Mouse (Mus musculus) brown adipose tissue, adult 24 weeks (tissue): Measurements from ENCODE around the gene Prg2. TPM values are rescaled to one million over a fixed set of nuclear protein-coding genes. Genes with fewer than 3 reads are reported as not detected.
A peak's percentile ranks its signal among the peaks of the same experiment; 100 is the strongest.

Source experiments
- H3K27ac ChIP-seq: fragments of 200-500 bp; replicated peaks from 2 replicates; pipeline ENCODE4 v1.5.1; 2012; ENCODE audit warnings: low read depth, mild to moderate bottlenecking, low read length
- H3K4me1 ChIP-seq: fragments of 200-500 bp; 2 replicates; pipeline ENCODE4 v1.6.1; 2012; ENCODE audit warnings: low read length, mixed read lengths; ENCODE audit not compliant: control insufficient read depth, insufficient read depth, insufficient read length
- H3K4me3 ChIP-seq: fragments of 200-500 bp; 2 replicates; pipeline ENCODE4 v1.5.1; 2012; ENCODE audit warnings: low read depth, mild to moderate bottlenecking, low read length, moderate library complexity; ENCODE audit not compliant: insufficient read depth
- polyA plus RNA-seq: library from polyadenylated mRNA; stranded (reverse); fragments of >200 nt; gene quantifications from 2 replicates; pipeline ENCODE4 v1.2.4, GENCODE M21; 2012; ENCODE audit not compliant: missing spikeins, insufficient read depth, insufficient read length

Prg2 gene
- polyA plus RNA-seq, 1 experiment, result not detected

DNA sequence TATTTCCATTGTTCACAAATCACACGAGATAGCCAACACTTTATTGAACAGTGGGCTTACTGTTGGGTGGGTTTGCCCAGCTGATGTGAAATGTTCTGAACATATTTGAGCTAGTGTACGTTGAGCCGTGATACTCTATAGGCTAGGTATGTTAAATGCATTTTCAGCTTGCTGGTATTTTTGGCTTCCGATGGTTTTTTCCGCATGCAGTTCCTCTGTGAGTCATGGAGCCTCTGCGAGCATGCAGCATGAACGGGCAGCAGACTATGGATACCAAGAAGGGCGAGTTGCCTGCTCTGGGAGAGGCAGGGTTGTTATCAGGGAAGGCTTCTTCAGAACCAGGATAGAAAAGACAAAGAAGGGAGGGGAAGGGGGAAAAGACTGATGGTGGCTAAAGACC lies 29.2 kb upstream of the Prg2 start:
- Histone ChIP-seq H3K4me3 (no peak overlapping the region), H3K27ac (no peak overlapping the region), H3K4me1 (no peaks in the 10 kb centered on the region; the same call in 1 of the 2 replicates)

DNA sequence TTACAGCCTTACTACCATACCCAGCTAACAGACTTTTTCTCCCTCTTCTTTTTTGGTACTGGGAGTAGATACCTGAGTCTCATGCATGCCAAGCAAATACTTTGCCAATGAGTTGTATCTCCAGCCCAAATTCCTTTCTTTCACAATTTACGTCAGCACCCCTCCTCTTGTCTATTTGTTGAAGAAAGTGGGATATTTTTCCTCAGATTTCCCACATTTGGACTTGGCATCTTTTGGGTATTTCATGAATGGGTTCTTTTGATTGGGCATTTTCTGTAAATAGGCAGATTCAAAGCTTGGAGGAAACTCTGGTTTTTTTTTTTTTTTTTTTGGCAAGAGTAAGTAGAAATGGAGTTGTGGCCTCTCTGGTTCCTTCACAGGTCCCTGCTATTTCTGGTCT lies 28.0 kb upstream of the Prg2 start:
- Histone ChIP-seq H3K4me3 (no peak overlapping the region), H3K4me1 (no peaks in the 10 kb centered on the region; the same call in 1 of the 2 replicates), H3K27ac (no peak overlapping the region)

DNA sequence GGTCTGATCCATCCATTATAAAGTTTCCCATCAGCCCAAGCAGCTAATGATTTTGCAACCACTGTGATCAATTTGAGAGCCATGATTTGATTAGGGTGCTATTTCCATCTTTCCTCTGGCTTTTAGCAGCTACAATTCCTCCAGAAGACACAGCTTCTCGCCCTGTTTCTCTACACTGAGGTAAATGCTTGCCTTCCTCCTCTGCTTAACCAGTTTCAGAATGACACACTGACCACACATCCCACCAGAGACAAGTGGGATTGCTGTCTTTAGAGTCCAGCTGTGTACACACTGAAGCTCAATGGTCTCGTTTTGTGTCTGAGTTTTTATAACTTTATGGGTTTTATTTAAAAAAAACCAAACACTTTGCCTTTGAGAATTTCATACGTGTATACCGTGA lies 27.6 kb upstream of the Prg2 start:
- H3K27ac ChIP-seq, result no peak overlapping the region
- no peaks in the 10 kb centered on the region; the same call in 1 of the 2 replicates for H3K4me1 ChIP-seq
- H3K4me3 ChIP-seq, result no peak overlapping the region

DNA sequence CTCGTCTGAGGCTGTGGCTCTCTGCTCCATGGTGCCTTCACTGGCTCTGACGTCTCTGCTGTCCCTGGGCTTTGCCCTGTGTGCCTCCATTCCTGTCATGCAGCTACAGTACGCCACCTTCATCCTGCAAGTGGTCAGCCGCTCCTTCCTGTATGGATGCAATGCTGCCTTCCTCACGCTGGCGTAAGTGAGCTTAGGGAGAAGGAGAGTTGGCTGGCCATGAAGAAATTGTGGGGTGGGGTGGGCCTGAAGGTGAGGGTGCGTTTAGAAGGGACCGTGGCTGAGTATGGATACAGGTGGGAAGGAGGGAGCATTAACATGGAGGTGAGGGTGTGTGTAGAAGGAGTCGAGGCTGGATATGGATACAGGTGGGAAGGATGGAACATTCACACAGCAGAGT lies 24.8 kb upstream of the Prg2 start:
- no peak overlapping the region for H3K27ac ChIP-seq
- H3K4me3 ChIP-seq, result no peak overlapping the region
- H3K4me1 ChIP-seq, result no peaks in the 10 kb centered on the region

DNA sequence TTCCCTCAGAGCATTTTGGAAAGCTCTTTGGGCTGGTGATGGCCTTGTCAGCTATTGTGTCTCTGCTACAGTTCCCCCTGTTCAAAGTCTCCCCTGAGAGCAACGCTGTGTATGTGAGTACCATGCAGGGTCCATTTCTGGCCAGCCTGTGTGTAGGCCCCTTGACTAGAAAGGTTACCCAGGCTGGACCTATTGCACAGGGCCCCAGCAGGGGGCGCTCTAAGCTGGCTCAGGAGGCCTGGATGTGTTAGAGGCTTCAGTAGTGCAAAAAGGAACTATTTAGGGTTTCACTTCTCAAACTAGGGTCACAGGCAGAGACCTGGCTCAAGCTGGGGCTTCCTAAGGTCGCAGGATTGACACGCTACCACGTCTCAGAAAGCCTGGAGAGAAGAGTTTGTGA lies 24.0 kb upstream of the Prg2 start:
- Histone ChIP-seq H3K4me3 (no peak overlapping the region), H3K27ac (no peak overlapping the region), H3K4me1 (no peaks in the 10 kb centered on the region)

DNA sequence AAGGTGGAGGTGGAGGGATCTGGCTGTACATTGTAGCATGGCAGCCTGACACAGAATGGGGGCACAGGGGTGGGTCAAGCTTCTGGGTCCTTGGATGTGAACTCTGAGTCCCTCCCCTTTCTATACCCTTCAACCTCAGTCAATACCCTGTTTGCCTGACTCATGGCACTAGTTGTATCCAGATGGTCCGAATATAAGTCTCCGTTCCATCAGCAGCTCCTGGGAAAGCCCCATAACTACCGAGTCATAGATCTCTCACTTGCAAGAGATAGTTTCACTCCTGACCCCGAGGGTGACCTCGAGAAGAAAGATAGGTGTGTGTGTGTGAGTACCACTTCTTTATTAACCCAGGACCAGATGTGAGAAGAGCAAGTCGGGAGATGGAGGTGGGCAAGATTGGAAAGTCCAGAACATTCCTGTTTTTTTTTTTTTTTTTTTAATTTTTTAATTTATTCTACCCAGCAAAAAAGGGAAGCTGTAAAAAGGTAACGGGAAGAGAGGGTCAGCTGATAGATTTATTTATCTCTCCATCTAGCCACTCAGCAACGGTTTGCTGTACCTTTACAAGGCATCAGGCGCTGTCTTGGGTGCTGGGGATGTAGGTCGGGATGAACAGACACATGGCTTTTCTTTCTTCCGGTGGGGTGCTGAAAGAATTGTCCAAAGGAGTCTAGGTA lies 21.5 kb upstream of the Prg2 start:
- Histone ChIP-seq H3K4me1 (no peaks in the 10 kb centered on the region), H3K4me3 (no peak overlapping the region), H3K27ac (no peak overlapping the region)

DNA sequence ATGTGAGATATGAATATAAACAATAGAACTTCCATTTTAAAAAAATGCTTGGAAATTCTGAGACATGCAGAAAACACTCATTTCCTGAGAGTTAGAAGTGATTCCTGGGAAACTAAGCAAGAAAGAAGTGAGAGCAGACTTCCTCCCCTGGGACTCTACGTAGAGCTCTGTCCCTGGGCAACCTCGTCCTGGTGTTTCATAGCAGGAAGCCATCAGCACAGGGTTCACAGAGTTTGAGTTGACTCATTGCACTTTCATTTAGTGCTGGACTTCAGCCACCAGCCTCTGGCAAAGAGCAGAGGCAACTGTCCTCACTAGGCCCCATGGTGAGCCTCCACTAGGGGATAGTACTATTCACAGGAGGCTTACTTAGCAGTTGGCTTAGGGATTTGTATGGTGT lies 19.0 kb upstream of the Prg2 start:
- Histone ChIP-seq H3K27ac (no peak overlapping the region), H3K4me1 (no peaks in the 10 kb centered on the region), H3K4me3 (no peak overlapping the region)

DNA sequence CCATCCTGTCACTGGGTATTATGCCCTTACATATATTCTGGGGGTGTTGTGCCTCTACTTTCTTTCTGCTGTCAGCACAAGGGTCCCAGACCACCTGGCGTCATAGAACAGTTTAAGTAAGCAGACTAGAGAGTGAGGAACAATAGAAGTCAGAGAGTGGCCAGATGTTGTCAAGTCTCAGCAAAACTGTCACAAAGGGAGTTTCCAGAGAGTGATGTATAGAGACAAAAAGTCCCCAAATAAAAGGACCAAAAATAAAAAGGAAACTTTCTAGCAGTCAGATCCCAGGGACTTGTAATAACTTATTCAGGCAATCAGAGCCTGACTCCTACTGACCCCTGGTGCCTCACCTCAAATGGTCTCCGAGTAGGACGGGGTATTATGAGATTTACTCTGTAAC lies 18.4 kb upstream of the Prg2 start:
- Histone ChIP-seq H3K4me1 (no peaks in the 10 kb centered on the region), H3K4me3 (no peak overlapping the region), H3K27ac (peak overlapping the region; percentile 44)

DNA sequence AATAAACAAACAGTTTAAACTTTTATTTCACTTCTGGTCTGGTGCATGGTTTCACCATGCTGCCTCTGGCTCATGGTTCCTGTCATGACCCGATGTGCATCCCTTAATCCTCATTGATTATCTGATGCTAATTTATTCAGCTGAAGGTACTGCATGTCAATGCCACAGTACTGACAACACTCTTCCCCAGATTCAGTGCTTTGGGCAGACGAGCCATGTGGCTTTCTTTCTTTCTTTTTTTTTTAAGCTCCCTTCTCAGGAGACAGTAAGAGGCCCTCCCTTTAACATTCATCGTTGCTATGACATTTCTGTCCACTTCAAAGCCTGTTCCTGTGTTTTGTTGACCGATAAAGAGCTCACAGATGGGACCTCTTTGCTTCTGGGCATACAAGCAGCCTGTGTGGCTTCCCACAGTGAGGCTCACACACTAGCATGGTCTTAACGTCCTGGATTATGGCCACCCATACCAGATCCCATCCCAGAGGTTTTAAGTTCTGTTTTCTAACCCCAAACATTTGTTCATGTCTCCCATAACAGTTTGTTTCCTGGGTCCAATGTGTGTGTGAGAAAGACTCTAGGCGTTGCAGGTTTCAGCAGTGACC lies 17.3 kb upstream of the Prg2 start:
- H3K4me3 ChIP-seq, result no peak overlapping the region
- H3K27ac ChIP-seq, result no peak overlapping the region
- no peaks in the 10 kb centered on the region for H3K4me1 ChIP-seq

DNA sequence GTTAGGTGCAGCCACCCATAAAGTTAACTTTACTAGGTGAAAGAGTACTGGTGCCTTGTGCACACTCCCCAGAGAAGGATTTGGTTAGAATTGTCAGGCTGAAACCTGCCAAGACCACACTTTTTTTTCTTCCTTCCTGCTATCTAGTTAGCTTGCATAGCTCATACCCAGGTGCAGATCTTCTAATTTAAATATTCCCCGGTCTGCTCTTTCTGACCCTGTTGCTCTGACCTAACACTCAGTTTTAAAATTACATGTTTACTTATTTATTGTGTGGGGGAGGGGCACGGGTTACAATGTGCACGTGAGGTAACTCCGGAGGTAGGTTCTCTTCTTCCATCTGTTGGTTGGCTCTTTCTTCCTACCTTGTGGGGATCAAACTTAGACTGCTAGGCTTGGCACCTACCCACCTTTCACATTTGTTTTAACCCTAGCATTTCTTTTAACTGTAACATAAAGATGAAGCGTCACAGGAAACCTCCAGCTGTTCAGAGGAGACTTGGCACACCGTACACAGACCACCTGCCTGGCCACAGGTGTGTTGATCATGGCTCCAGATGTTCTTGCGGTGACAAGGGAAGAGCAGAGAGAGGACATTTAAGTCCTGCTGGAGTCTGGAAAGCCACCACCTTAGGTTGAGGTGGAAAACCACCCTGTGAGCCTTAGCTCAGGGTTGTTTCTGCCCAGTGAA lies 16.0 kb upstream of the Prg2 start:
- no peak overlapping the region for H3K27ac ChIP-seq
- H3K4me3 ChIP-seq, result no peak overlapping the region

DNA sequence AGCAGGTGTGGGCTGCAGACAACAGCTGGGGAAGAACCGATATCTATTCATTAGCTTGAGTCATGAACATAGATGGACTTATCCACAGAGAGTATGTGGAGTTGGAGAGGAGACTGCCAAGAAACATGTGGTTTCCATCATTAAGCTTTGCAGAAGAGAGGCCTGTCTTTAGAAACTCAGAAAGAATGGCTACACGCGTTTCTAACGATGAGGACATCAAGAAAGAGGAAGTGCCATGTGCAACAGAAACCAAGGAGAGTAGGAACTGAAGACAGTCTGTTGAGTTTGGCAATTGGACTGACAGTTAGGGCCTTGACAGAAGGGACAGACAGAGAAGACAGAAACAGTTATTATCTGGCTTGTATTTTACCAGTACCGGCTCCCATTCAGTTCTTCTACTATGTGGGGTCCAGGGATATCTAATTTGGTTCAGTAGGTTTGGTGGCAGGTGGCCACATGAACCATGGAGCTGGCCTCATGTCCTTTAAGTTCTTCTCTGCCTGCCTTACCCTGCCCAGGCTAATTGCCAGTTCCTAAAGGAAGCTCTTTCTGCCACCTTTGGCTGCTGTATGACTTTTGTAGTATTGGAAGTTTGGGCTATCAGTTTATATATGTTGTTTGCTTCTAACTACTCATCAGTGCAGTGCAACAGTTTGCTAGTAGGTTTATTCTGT lies 12.8 kb upstream of the Prg2 start:
- H3K4me3 ChIP-seq, result no peak overlapping the region
- no peak overlapping the region for H3K27ac ChIP-seq
- H3K4me1 ChIP-seq, result no peaks in the 10 kb centered on the region

More for the DNA sequence above, 16.0 kb upstream of the Prg2 start:
- H3K4me1 ChIP-seq, result no peaks in the 10 kb centered on the region

DNA sequence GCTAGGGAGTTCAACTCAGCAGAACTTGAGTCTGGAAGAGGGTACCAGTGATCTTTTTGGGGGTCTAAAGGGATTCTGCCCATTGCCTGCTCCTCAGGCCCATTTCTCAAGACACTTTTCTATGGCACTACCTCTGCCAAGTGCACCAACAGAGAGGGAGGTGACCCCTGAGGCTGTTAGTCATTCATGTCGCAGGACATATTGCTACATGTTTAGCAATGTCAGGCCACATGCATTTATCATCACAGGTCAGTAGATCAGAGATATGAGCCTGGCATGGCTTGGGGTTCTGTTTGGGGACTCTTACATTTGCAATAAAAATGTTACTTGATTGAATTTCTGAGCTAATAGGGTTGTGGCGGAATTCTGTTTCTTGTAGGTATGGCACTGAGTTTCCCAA lies 4.7 kb upstream of the Prg2 start:
- Histone ChIP-seq H3K4me3 (no peak overlapping the region), H3K4me1 (no peaks in the 10 kb centered on the region), H3K27ac (no peak overlapping the region)

DNA sequence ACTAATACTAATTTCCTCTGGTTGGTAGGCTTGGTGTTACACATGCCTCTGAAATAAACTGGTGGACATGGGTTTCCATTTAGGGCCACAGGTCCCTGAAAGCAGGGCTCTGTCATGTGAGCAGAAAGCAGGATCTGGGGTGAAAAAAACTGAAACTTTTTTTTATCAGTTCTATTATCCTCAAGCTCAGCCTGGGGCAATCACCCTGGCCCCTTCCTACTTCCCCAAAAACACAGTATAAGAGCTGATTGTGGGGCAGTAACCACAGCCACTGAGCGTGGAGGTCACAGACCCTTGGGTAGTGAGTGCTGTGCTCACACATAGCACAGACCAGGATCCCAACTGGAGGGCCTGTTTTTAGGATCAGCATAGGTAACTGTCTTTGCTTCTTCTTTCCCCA lies 7.7 kb downstream of the Prg2 start, which contains the start of gene Prg3:
Prg3 (plus strand) TSS at position 286 of the 400 bp plus-strand sequence.
- H3K4me1 ChIP-seq, result no peaks in the 10 kb centered on the region
- H3K4me3 ChIP-seq, result no peak within 1 kb of the TSS
- no peak within 1 kb of the TSS for H3K27ac ChIP-seq

DNA sequence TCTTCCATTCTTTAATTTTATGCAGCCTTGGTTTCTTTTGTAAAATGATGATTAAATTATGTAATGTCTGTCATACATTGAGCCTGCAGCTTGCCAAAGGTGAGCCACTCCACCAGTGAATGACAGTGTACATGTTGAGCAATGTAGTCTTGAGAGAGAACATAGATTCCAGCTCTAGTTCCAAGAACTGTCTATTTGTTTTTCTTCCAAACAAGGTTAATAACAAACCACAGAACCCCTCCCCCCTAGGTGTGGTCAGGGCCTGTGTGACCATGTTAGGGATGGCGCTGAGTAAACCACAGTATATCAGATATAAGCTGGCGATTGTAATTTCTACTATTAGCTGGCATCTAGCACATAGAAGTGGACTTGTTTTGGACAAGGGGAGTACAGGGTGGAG lies 16.1 kb downstream of the Prg2 start:
- Histone ChIP-seq H3K27ac (no peak overlapping the region), H3K4me1 (peaks cover 17% of the 10 kb centered on the region; the same call in 1 of the 2 replicates), H3K4me3 (no peak overlapping the region)

DNA sequence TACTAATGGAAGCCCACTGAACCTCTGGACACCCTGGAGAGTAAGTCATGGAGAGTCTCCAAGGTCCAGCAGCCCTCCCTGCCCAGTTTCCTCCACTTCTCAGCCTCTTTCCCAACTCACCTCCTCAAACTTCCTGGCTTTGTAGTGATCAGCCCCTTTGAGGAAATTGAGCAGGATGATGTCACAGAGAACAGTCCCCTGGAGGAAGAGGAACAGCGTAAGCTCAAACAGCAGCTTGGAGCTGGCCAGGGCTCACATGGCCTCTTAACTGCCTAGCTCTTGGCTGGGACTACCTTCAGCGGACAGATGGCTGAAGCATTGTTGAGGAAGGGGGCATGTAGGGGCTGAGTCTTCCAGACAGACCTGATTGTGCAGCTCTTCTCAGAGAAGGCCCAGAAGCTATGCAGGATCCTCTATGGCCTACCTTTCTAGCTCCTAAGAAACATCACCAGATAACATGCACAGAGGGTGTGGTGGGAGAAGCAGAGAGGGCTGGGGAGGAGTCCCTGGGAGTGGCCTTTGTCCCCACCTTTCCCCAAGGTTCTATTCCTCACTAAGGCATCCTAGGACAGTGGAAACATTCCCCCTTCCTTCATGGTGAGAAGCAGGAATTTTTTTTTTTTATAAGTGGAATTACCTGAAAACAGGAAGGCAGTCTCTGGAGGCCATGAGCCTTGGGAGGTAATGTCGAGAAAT lies 19.4 kb downstream of the Prg2 start:
- Histone ChIP-seq H3K4me1 (peaks cover 17% of the 10 kb centered on the region; the same call in 1 of the 2 replicates), H3K27ac (peak overlapping the region; percentile 86)

More for the DNA sequence above, 19.4 kb downstream of the Prg2 start:
- no peak overlapping the region for H3K4me3 ChIP-seq
